In genomic region chr2:77838688-77839087, GRCm38 (mm10) we compare ENCODE assay signal across 29 mouse cellular contexts. TPM values are rescaled to one million over a fixed set of nuclear protein-coding genes. Genes with fewer than 3 reads are reported as not detected.
"Had no signal": no experiment of that assay in that cellular context is flagged by ENCODE, and none has a peak within 500 bp of the region (broad histone marks: within the 10 kb centered on the region; RNA-seq: fewer than 3 reads in every experiment).

No protein-coding gene starts in this region.

- H3K27me3 ChIP-seq: embryonic facial prominence, embryonic 12.5 days; embryonic facial prominence, embryonic 13.5 days; embryonic facial prominence, embryonic 15.5 days; forebrain, embryonic 12.5 days; forebrain, embryonic 13.5 days; forebrain, embryonic 15.5 days had no signal

- H3K4me1 ChIP-seq: embryonic facial prominence, embryonic 13.5 days; embryonic facial prominence, embryonic 15.5 days; forebrain, embryonic 10.5 days; forebrain, embryonic 12.5 days; forebrain, embryonic 13.5 days; forebrain, embryonic 15.5 days had no signal

- H3K4me3 ChIP-seq: embryonic facial prominence, embryonic 10.5 days; embryonic facial prominence, embryonic 12.5 days; embryonic facial prominence, embryonic 13.5 days; embryonic facial prominence, embryonic 15.5 days; erythroblast, embryonic 14.5 days; forebrain, embryonic 10.5 days; forebrain, embryonic 12.5 days; forebrain, embryonic 13.5 days; forebrain, embryonic 15.5 days; heart, adult 2 months had no signal

- H3K36me3 ChIP-seq: embryonic facial prominence, embryonic 10.5 days; embryonic facial prominence, embryonic 12.5 days; embryonic facial prominence, embryonic 13.5 days; embryonic facial prominence, embryonic 15.5 days; forebrain, embryonic 10.5 days; forebrain, embryonic 12.5 days; forebrain, embryonic 15.5 days had no signal

- H3K27ac ChIP-seq: embryonic facial prominence, embryonic 10.5 days; embryonic facial prominence, embryonic 12.5 days; embryonic facial prominence, embryonic 13.5 days; embryonic facial prominence, embryonic 15.5 days; forebrain, embryonic 10.5 days; forebrain, embryonic 12.5 days; forebrain, embryonic 13.5 days; forebrain, embryonic 15.5 days; heart, adult 2 months had no signal

- H3K9ac ChIP-seq: embryonic facial prominence, embryonic 12.5 days; embryonic facial prominence, embryonic 13.5 days; embryonic facial prominence, embryonic 15.5 days; forebrain, embryonic 12.5 days; forebrain, embryonic 13.5 days; forebrain, embryonic 15.5 days; forebrain, postnatal 0 days had no signal

- ATAC-seq: forebrain, embryonic 13.5 days; forebrain, embryonic 14.5 days; forebrain, embryonic 15.5 days; forebrain, embryonic 16.5 days; forebrain, postnatal 0 days had no signal

- H3K9me3 ChIP-seq: embryonic facial prominence, embryonic 10.5 days; embryonic facial prominence, embryonic 12.5 days; embryonic facial prominence, embryonic 13.5 days; embryonic facial prominence, embryonic 15.5 days; forebrain, embryonic 10.5 days; forebrain, embryonic 12.5 days; forebrain, embryonic 13.5 days; forebrain, embryonic 15.5 days had no signal

- H3K4me2 ChIP-seq: embryonic facial prominence, embryonic 12.5 days; embryonic facial prominence, embryonic 13.5 days; embryonic facial prominence, embryonic 15.5 days; forebrain, embryonic 12.5 days; forebrain, embryonic 13.5 days; forebrain, embryonic 15.5 days had no signal

- DNase-seq: cerebellum, adult 8-10 months; cerebellum, adult 9-10 months; cerebellum, adult 9-11 months; cerebellum, postnatal 10 days; cerebellum, postnatal 14 days; cerebellum, postnatal 25 days; cerebellum, postnatal 36 days; embryo, embryonic 11 days; forebrain, postnatal 0 days; gastrocnemius, postnatal 10 days; gastrocnemius, postnatal 14 days; gastrocnemius, postnatal 25 days; gastrocnemius, postnatal 36 days; heart, adult 11 months; heart, adult 18-20 months; heart, adult 2 months had no signal

RNA-seq across cellular contexts. Expression of gene Zfp385b, which starts 19.2 kb away (rescaled TPM):
- total RNA-seq: common myeloid progenitor, adult 5-6 weeks; granulocyte monocyte progenitor cell, adult 5-6 weeks had no signal
- polyA plus RNA-seq: erythroblast, embryonic 14.5 days had no signal
